Comparison of ENCODE assay signal across 8 mouse cellular contexts in genomic region chr13:45000836-45001227, GRCm38 (mm10). TPM values are rescaled to one million over a fixed set of nuclear protein-coding genes. Genes with fewer than 3 reads are reported as not detected.
DNase-seq lines count a peak whose midpoint lies in the region; ATAC-seq and TF ChIP-seq lines count a peak whose summit lies in the region.

No protein-coding gene starts in this region.

- POLR2A ChIA-PET in Patski (lab: Charles Lee), result interaction anchor here (0.5 to 1.1 kb wide), 2 partner anchors 20 to 464 kb away, joined by 3 read pairs; no protein-coding TSS in a partner anchor

- peak; percentile 62 for TF ChIP-seq CTCF in Patski (IDR thresholded peaks at IDR 0.05)

- no peaks in the 10 kb centered on the region for H3K9me3 ChIP-seq in heart, embryonic 14.5 days (ENCODE audit: control insufficient read depth, low read length)
- no peaks in the 10 kb centered on the region for H3K9me3 ChIP-seq in megakaryocyte, embryonic 14.5 days
- H3K9me3 ChIP-seq in stomach, embryonic 15.5 days, result no peaks in the 10 kb centered on the region

- peak overlapping the region; percentile 58 to 85 for H3K4me3 ChIP-seq in heart, embryonic 14.5 days (ENCODE audit: control insufficient read depth in 1 of 2, insufficient read depth in 1 of 2, low read depth in 1 of 2, low read length in 2 of 2)
- H3K4me3 ChIP-seq in megakaryocyte, embryonic 14.5 days (replicated peaks), result peak overlapping the region; percentile 99
- H3K4me3 ChIP-seq in stomach, embryonic 15.5 days (replicated peaks), result peak overlapping the region; percentile 86

- no peaks in the 10 kb centered on the region for H3K27me3 ChIP-seq in Patski
- no peaks in the 10 kb centered on the region for H3K27me3 ChIP-seq in heart, embryonic 14.5 days (ENCODE audit: control insufficient read depth, insufficient read depth, low read length)
- no peaks in the 10 kb centered on the region for H3K27me3 ChIP-seq in megakaryocyte, embryonic 14.5 days (replicated peaks)
- H3K27me3 ChIP-seq in stomach, embryonic 15.5 days (replicated peaks), result no peaks in the 10 kb centered on the region

- peaks cover 13% of the 10 kb centered on the region for H3K36me3 ChIP-seq in heart, embryonic 14.5 days (ENCODE audit: control insufficient read depth, insufficient read depth, low read length)
- peaks cover 20% of the 10 kb centered on the region for H3K36me3 ChIP-seq in megakaryocyte, embryonic 14.5 days (replicated peaks; ENCODE audit: low read length)
- H3K36me3 ChIP-seq in stomach, embryonic 15.5 days, result no peaks in the 10 kb centered on the region

- 24% methylated on average over 7 of the region's 7 CpGs for WGBS in heart, embryonic 14.5 days
- WGBS in stomach, embryonic 15.5 days, result 15% methylated on average over 7 of the region's 7 CpGs

- CTCF ChIA-PET in Patski (lab: Charles Lee), result interaction anchor here (0.9 to 1.0 kb wide), 2 partner anchors 16 to 24 kb away, joined by 3 to 4 read pairs; no protein-coding TSS in a partner anchor

- peak; percentile 32 for DNase-seq in cerebellum, adult 11 months
- no peak for DNase-seq in Patski (ENCODE audit: low read depth, low spot score)
- peak; percentile 30 for DNase-seq in embryo, embryonic 11.5 days (ENCODE audit: low read depth, low spot score)
- DNase-seq in kidney, postnatal 25 days, result peak; percentile 55 to 66

- in situ Hi-C loops in Patski (cut with MboI; ENCODE audit: low pct_unique_long_range_greater_than_20kb), result no loop called here

- H3K4me1 ChIP-seq in heart, embryonic 14.5 days (ENCODE audit: control insufficient read depth in 2 of 2, insufficient read depth in 2 of 2, low read length in 2 of 2), result peaks cover 13 to 34% of the 10 kb centered on the region in 2 experiments
- peaks cover 64% of the 10 kb centered on the region for H3K4me1 ChIP-seq in megakaryocyte, embryonic 14.5 days
- peaks cover 12% of the 10 kb centered on the region; the same call in 1 of the 2 replicates for H3K4me1 ChIP-seq in stomach, embryonic 15.5 days

- H3K27ac ChIP-seq in heart, embryonic 14.5 days (replicated peaks in 1 of 2; ENCODE audit: control insufficient read depth in 1 of 2, insufficient read depth in 1 of 2, low read depth in 2 of 2, low read length in 2 of 2), result peak overlapping the region; percentile 63 to 90; a peak in 3 of 4 replicates
- peak overlapping the region; percentile 69; the same call in 1 of the 2 replicates for H3K27ac ChIP-seq in stomach, embryonic 15.5 days

- peak overlapping the region; percentile 92 for H3K9ac ChIP-seq in heart, embryonic 14.5 days (ENCODE audit: low read length)
- peak overlapping the region; percentile 76; the same call in 1 of the 2 replicates for H3K9ac ChIP-seq in stomach, embryonic 15.5 days

- peak overlapping the region; percentile 88 for H3K4me2 ChIP-seq in heart, embryonic 14.5 days (ENCODE audit: low read length)
- H3K4me2 ChIP-seq in stomach, embryonic 15.5 days, result peak overlapping the region; percentile 73

- ATAC-seq in cerebellum, adult (ENCODE audit: insufficient number of reproducible peaks, low FRiP score, low TSS enrichment), result no peak
- no peak for ATAC-seq in Patski
- no peak for ATAC-seq in heart, embryonic 14.5 days (ENCODE audit: insufficient number of reproducible peaks, insufficient read depth, low FRiP score, low read depth)
- no peak for ATAC-seq in stomach, embryonic 15.5 days (ENCODE audit: insufficient read depth, low FRiP score, low read depth)

RNA-seq across cellular contexts. Expression of gene Dtnbp1, which starts 1.1 kb away (rescaled TPM):
- 155 TPM for polyA plus RNA-seq in Patski (2021)
- 91.6 and 98.5 TPM in 2 replicates for polyA plus RNA-seq in heart, embryonic 14.5 days (2014; fragmentation: Nextera tagmentation; extraction: Ambion mirVana)
- 36.9 and 63.7 TPM in 2 replicates for polyA plus RNA-seq in megakaryocyte, embryonic 14.5 days (2012; ENCODE audit: insufficient read depth, low replicate concordance)
- polyA plus RNA-seq in stomach, embryonic 15.5 days (2015; fragmentation: Nextera tagmentation; extraction: Ambion mirVana), result 58.7 and 61.1 TPM in 2 replicates
